Mouse (Mus musculus) intestine, embryonic 16.5 days (tissue): ENCODE measurements around the gene Rab14. TPM values are rescaled to one million over a fixed set of nuclear protein-coding genes. Genes with fewer than 3 reads are reported as not detected.

ENCODE experiments used
- ATAC-seq: fragments of 200-750 bp; cut with Nextera tagmentation; 2 replicates; pipeline ENCODE4 v1.8.0; 2017; ENCODE audit warnings: moderate TSS enrichment, moderate library complexity
- H3K27ac ChIP-seq: fragments of 300-500 bp; sonication (generic); 2 replicates; pipeline ENCODE4 v1.5.1; 2014; ENCODE audit warnings: mild to moderate bottlenecking, low read length
- H3K27me3 ChIP-seq: fragments of 300-500 bp; sonication (generic); replicated peaks from 2 replicates; pipeline ENCODE4 v1.6.1; 2014; ENCODE audit warnings: low read length, control low read depth, mixed read lengths; ENCODE audit not compliant: control insufficient read depth, insufficient read depth
- H3K36me3 ChIP-seq: fragments of 300-500 bp; sonication (generic); 2 replicates; pipeline ENCODE4 v1.6.1; 2014; ENCODE audit warnings: low read length, control low read depth; ENCODE audit not compliant: control insufficient read depth, insufficient read depth
- H3K4me1 ChIP-seq: fragments of 300-500 bp; sonication (generic); 2 replicates; pipeline ENCODE4 v1.6.1; 2014; ENCODE audit warnings: low read length, control low read depth, mixed read lengths; ENCODE audit not compliant: control insufficient read depth, insufficient read depth
- H3K4me2 ChIP-seq: fragments of 300-500 bp; sonication (generic); 2 replicates; pipeline ENCODE4 v1.6.1; 2014; ENCODE audit warnings: low read depth, low read length, control low read depth
- H3K4me3 ChIP-seq: fragments of 300-500 bp; sonication (generic); 2 replicates; pipeline ENCODE4 v1.5.1; 2014; ENCODE audit warnings: mild to moderate bottlenecking, low read length
- H3K9ac ChIP-seq: fragments of 300-500 bp; sonication (generic); 2 replicates; pipeline ENCODE4 v1.6.1; 2014; ENCODE audit warnings: low read depth, low read length
- H3K9me3 ChIP-seq: fragments of 300-500 bp; sonication (generic); 2 replicates; pipeline ENCODE4 v1.6.1; 2016; ENCODE audit warnings: low read length, control low read depth; ENCODE audit not compliant: control insufficient read depth
- WGBS: fragments of 180-500 bp; shearing (Covaris S2); extraction: QIAGEN DNeasy Blood & Tissue Kit; methylation state at CpG from one replicate; pipeline ENCODE4 v1.1.7; 2014; 5-methylcytosine and 5-hydroxymethylcytosine counted together
- polyA plus RNA-seq: library from polyadenylated mRNA; unstranded; fragments of >200 nt; fragmentation: Nextera tagmentation; extraction: Ambion mirVana; gene quantifications from 2 replicates; pipeline ENCODE4 v1.2.1, GENCODE M21; 2015

Gene Rab14
- polyA plus RNA-seq, 1 experiment from 2014 or later, result 359 TPM

DNA sequence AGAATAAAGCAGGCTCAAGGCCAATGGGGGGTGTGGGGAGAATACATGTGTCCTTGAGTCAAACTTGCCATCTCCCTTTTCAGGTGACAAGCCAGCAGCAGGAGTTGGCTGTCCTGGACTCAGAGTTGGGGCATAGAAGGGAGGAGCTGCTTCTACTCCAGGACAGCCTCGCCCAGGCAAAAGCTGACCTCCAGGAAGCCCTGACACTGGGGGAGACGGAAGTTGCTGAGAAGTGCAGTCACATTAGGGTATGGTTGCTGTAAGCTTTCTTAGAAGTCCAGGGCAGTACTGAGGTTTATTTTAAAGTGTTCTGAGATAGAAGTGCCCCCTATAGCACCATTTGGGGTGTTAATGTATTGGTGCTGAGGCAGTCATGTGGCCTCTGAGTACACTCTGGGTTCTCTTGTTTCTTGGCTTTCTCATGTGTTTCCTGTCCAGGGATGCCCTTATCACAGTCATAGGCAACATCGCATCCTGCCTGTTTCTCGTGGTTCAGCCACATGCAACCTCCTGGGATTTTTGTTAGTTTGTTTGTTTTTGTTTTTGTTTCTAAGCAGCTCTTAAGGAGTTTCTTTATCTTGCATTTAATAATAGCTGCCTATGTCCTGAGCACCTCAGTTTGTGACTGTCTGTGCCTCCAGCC lies 39.0 kb downstream of the Rab14 start:
- no peak for ATAC-seq
- WGBS, result 83% methylated on average over 4 of the region's 4 CpGs

DNA sequence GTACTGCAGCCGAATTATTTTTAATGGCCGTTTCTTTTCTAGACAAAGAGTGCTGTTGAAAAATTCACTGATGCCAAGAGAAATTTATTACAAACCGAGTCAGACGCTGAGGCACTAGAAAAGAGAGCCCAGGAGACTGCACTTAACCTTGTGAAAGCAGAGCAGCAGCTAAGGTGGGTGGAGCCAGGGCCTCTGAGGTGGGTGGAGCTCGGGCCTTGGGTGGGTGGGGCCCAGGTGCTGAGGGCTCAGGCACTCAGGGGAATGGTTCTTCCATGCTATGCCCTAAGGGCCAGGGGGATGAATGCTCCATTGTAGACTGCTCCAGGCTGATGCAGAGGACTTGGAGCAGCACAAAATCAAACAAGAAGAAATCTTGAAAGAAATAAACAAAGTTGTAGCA lies 40.7 kb downstream of the Rab14 start:
- Histone ChIP-seq H3K9ac (no peak overlapping the region), H3K36me3 (peaks cover 18% of the 10 kb centered on the region), H3K4me2 (no peak overlapping the region), H3K4me1 (no peaks in the 10 kb centered on the region), H3K27ac (no peak overlapping the region), H3K4me3 (no peak overlapping the region), H3K9me3 (no peaks in the 10 kb centered on the region), H3K27me3 (no peaks in the 10 kb centered on the region)
- 43% methylated on average over 5 of the region's 5 CpGs for WGBS
- ATAC-seq, result peak; percentile 46; the same call in 1 of the 2 replicates

More for the DNA sequence above, 39.0 kb downstream of the Rab14 start:
- H3K9me3 ChIP-seq, result no peaks in the 10 kb centered on the region
- no peaks in the 10 kb centered on the region for H3K27me3 ChIP-seq
- peaks cover 18% of the 10 kb centered on the region for H3K36me3 ChIP-seq
- no peaks in the 10 kb centered on the region for H3K4me1 ChIP-seq
- H3K4me2 ChIP-seq, result no peak overlapping the region
- H3K27ac ChIP-seq, result no peak overlapping the region
- no peak overlapping the region for H3K4me3 ChIP-seq
- H3K9ac ChIP-seq, result no peak overlapping the region

DNA sequence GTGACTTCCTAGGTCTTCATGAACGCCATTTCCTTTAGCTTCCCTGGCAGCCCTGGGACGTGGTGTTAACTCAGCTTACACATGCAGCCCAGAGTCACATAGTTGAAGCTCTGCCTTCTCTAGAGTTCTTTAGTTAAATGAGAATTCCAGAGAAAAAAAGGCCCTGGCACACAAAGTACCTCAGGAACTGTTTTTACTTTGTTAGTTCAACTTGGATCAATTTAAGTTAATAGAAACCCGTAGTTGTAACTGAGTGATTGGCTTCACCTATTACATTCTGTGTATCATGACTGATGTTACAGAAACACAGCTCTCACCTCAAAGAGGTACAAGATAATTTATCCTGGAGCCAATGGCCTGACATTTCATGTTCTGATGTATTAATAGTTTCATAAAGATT lies 42.6 kb downstream of the Rab14 start:
- H3K4me3 ChIP-seq, result no peak overlapping the region
- no peak for ATAC-seq
- no peaks in the 10 kb centered on the region for H3K27me3 ChIP-seq
- H3K36me3 ChIP-seq, result peaks cover 20% of the 10 kb centered on the region
- no peak overlapping the region for H3K27ac ChIP-seq
- H3K4me2 ChIP-seq, result no peak overlapping the region
- H3K4me1 ChIP-seq, result no peaks in the 10 kb centered on the region
- H3K9ac ChIP-seq, result no peak overlapping the region
- H3K9me3 ChIP-seq, result no peaks in the 10 kb centered on the region
- 87% methylated on average over 3 of the region's 3 CpGs for WGBS

DNA sequence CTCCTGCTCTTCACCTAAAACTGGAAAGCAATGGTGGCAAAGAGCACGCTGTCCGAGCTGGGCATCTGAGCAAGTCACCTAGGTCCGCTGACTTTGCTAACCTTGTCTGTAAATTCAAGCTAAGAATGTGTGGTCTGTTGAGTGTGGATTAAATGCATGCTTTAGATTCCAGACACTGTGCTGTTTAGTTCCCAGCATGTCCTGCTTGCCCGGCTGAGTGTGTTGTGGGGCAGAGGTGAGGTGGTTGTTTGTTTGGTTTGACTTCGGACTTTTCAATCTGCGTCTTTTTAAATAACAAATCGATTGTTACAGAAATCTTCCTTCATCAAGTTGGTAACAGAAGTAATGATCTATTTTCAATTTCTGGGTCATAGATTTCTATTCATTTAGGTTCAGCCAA lies 43.1 kb downstream of the Rab14 start:
- Histone ChIP-seq H3K9ac (no peak overlapping the region), H3K4me1 (no peaks in the 10 kb centered on the region), H3K27me3 (no peaks in the 10 kb centered on the region), H3K9me3 (no peaks in the 10 kb centered on the region), H3K4me3 (no peak overlapping the region), H3K36me3 (peaks cover 18% of the 10 kb centered on the region), H3K27ac (no peak overlapping the region), H3K4me2 (no peak overlapping the region)
- 81% methylated on average over 7 of the region's 7 CpGs for WGBS
- ATAC-seq, result no peak

DNA sequence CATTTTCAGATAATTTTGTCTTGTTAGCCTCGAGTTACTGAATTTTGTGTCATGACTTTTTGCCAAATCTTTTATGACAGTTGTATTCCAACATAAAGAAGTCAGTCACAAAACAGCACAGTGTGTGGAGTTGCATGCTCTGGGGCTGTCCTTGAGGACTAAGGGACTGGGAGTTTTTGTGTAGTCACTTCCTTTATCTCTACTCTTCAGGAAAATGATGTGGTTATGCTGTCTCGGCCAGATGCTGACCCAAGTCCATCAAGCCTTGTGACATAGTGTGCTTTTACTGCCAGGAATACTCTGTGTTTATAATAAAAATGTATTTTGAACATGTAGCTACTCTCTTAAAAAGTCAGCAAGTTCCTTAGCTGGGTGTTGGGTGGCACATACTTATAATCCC lies 43.9 kb downstream of the Rab14 start:
- no peak for ATAC-seq
- no peak overlapping the region; the same call in 1 of the 2 replicates for H3K27ac ChIP-seq
- H3K4me2 ChIP-seq, result no peak overlapping the region
- H3K36me3 ChIP-seq, result peaks cover 17% of the 10 kb centered on the region
- H3K9me3 ChIP-seq, result no peaks in the 10 kb centered on the region
- no peaks in the 10 kb centered on the region for H3K4me1 ChIP-seq
- no peak overlapping the region for H3K9ac ChIP-seq
- no peak overlapping the region for H3K4me3 ChIP-seq
- H3K27me3 ChIP-seq, result no peaks in the 10 kb centered on the region
- WGBS, result 86% methylated on average over 2 of the region's 2 CpGs

DNA sequence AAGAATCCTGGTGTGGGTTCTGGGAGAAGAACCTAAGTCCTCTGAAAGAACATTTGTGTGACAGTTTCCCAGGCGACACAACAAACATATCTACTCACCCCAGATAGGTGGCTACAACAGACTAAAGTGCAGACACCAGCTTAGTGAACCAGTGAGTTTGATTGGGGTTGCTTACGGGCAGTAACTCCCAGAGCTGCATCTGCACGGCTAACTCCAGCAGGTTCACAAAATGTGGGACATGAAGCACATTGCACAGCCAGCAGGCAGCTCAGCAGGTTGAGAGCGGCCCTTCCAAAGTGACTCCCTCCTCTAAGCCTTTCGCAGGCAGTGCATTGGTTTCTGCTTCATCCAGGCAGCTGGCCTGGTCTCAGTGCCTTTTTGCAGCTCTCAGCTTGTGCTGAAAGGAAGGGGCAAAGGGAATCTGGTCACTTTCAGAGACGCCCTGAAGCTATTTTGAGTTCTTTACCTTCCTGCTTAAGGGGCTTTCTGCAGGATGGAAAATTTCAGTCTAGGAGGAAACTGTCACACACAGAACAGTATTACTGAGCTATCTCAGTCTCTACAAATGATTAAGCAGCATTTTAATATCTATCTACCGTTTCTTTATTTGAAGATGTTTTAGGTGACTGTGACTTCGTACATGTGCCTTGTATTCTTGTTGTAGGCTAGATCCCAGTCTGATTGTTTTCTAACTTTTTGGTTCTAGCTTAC lies 46.9 kb downstream of the Rab14 start:
- no peak overlapping the region for H3K4me3 ChIP-seq
- 85% methylated on average over 8 of the region's 8 CpGs for WGBS
- H3K27me3 ChIP-seq, result no peaks in the 10 kb centered on the region
- no peak overlapping the region for H3K9ac ChIP-seq
- no peaks in the 10 kb centered on the region for H3K4me1 ChIP-seq
- H3K27ac ChIP-seq, result no peak overlapping the region
- H3K36me3 ChIP-seq, result peaks cover 32% of the 10 kb centered on the region
- ATAC-seq, result no peak
- no peak overlapping the region for H3K4me2 ChIP-seq
- no peaks in the 10 kb centered on the region for H3K9me3 ChIP-seq

DNA sequence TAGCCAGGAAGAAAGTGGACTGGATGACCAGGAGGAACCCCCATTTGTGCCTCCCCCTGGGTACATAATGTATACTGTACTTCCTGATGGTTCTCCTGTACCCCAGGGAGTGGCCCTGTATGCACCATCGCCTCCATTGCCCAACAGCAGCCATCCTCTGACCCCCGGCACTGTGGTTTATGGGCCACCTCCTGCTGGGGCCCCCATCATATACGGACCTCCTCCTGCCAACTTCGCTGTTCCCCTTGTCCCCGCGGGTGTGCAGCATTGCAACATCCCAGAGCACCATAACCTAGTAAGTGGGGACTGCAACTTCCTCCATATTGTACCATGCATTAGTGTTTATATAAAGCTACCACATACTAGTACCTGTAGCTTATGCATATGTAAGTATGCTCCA lies 47.7 kb downstream of the Rab14 start:
- Histone ChIP-seq H3K4me1 (no peaks in the 10 kb centered on the region), H3K36me3 (peaks cover 30% of the 10 kb centered on the region), H3K27me3 (no peaks in the 10 kb centered on the region), H3K9ac (no peak overlapping the region), H3K4me2 (no peak overlapping the region), H3K9me3 (no peaks in the 10 kb centered on the region), H3K27ac (no peak overlapping the region), H3K4me3 (no peak overlapping the region)
- 75% methylated on average over 6 of the region's 6 CpGs for WGBS
- ATAC-seq, result peak; percentile 64

DNA sequence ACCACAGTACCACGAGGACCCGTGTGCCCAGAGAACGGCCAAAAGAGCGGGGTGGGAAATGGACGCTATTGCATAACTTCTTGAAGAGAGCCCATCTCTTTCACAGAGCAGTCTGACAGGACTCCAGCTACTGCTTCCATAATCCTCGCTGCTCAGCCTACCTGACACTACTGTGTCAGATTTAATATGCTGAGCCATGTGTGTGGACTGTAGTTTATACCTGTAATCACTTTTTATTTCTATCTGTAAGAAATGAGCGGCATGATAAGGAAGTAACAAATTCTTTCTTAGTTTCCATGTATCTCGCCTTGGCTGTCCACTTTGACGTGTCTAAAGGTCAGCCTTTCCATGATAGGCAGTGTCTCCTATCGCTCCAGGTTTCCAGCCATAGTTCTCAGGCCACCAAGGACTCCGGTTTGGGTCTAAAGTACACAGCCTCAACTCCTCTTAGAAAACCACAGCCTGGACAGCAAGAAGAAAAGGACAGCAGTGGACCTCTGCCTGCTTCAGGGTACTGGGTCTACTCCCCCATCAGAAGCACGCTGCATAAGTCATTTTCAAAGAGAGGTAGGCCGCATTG lies 49.5 kb downstream of the Rab14 start:
- Histone ChIP-seq H3K4me3 (no peak overlapping the region), H3K36me3 (peaks cover 29% of the 10 kb centered on the region), H3K27me3 (no peaks in the 10 kb centered on the region), H3K4me1 (no peaks in the 10 kb centered on the region), H3K4me2 (no peak overlapping the region), H3K27ac (peak overlapping the region; percentile 26; the same call in 1 of the 2 replicates), H3K9me3 (no peaks in the 10 kb centered on the region), H3K9ac (no peak overlapping the region)
- peak; percentile 60; the same call in 1 of the 2 replicates for ATAC-seq
- WGBS, result 89% methylated on average over 13 of the region's 13 CpGs

DNA sequence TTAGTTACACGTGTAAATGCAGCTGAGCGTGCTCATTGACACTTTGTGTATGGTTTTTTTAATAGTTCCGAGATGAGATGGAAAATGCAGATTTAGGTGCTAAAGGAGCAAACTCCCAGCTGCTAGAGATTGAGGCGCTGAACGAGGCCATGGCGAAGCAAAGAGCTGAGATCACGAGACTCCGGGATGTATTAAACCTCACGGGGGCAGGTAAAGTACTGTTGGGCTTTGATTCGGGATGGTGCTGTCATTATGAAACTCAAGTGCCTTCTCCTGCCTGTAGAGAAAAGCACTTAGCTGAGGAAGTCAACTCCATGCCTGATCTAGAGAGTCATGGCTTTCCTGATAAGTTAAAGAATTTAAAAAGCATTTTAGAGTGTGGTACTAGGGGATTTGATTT lies 52.1 kb downstream of the Rab14 start:
- 94% methylated on average over 10 of the region's 10 CpGs for WGBS
- no peaks in the 10 kb centered on the region for H3K9me3 ChIP-seq
- H3K4me1 ChIP-seq, result no peaks in the 10 kb centered on the region
- no peaks in the 10 kb centered on the region for H3K27me3 ChIP-seq
- ATAC-seq, result no peak
- peaks cover 33% of the 10 kb centered on the region for H3K36me3 ChIP-seq
- H3K4me3 ChIP-seq, result no peak overlapping the region
- no peak overlapping the region for H3K9ac ChIP-seq
- H3K4me2 ChIP-seq, result no peak overlapping the region
- H3K27ac ChIP-seq, result no peak overlapping the region
